Mouse (Mus musculus) liver, embryonic 14.5 days (tissue): ENCODE measurements around the gene Gm26965. TPM values are rescaled to one million over a fixed set of nuclear protein-coding genes. Genes with fewer than 3 reads are reported as not detected.

ENCODE experiments used
- ATAC-seq: fragments of 200-750 bp; cut with Nextera tagmentation; 2 replicates; pipeline ENCODE4 v1.8.0; 2017; ENCODE audit warnings: moderate number of reproducible peaks, mild to moderate bottlenecking, moderate library complexity; ENCODE audit not compliant: insufficient read depth
- DNase-seq, 3 experiments: peaks; one replicate each; pipeline ENCODE4 v3.0.0-alpha.2; 2012 to 2013; ENCODE audit warnings: low read depth in 3 of 3, low spot score in 3 of 3
- H3K27ac ChIP-seq: fragments of 300-500 bp; sonication (generic); 2 replicates; pipeline ENCODE4 v1.5.1; 2014; ENCODE audit warnings: moderate library complexity, mild to moderate bottlenecking, control low read depth, inconsistent platforms
- H3K27me3 ChIP-seq: fragments of 300-500 bp; sonication (generic); 2 replicates; pipeline ENCODE4 v1.6.1; 2014; ENCODE audit warnings: mild to moderate bottlenecking, low read length, moderate library complexity; ENCODE audit not compliant: control insufficient read depth, insufficient read depth
- H3K36me3 ChIP-seq: fragments of 300-500 bp; sonication (generic); replicated peaks from 2 replicates; pipeline ENCODE4 v1.6.1; 2014; ENCODE audit warnings: low read depth; ENCODE audit not compliant: control insufficient read depth, insufficient read depth
- H3K4me1 ChIP-seq, 2 experiments: fragments of 200-500 bp in 1 of 2; fragments of 300-500 bp in 1 of 2; sonication (generic) in 1 of 2; replicated peaks; 2 replicates each; pipeline ENCODE4 v1.6.1; 2012 to 2014; ENCODE audit warnings: antibody characterized with exemption in 1 of 2, inconsistent platforms in 1 of 2, low read length in 1 of 2; ENCODE audit not compliant: control insufficient read depth in 2 of 2, insufficient read depth in 2 of 2
- H3K4me2 ChIP-seq: fragments of 300-500 bp; sonication (generic); 2 replicates; pipeline ENCODE4 v1.6.1; 2014; ENCODE audit warnings: low read depth, mild to moderate bottlenecking, control low read depth, moderate library complexity
- H3K4me3 ChIP-seq, 2 experiments: fragments of 200-500 bp in 1 of 2; fragments of 300-500 bp in 1 of 2; sonication (generic) in 1 of 2; 2 replicates each; pipeline ENCODE4 v1.5.1; 2012 to 2014; ENCODE audit warnings: low read depth in 2 of 2, low read length in 2 of 2, mild to moderate bottlenecking in 2 of 2, control low read depth in 1 of 2, inconsistent platforms in 1 of 2, moderate library complexity in 1 of 2; ENCODE audit not compliant: insufficient read depth in 1 of 2
- H3K9ac ChIP-seq: fragments of 300-500 bp; sonication (generic); replicated peaks from 2 replicates; pipeline ENCODE4 v1.6.1; 2014; ENCODE audit warnings: mild to moderate bottlenecking, control low read depth, moderate library complexity
- H3K9me3 ChIP-seq: fragments of 300-500 bp; sonication (generic); 2 replicates; pipeline ENCODE4 v1.6.1; 2016; ENCODE audit warnings: low read length, mixed read lengths; ENCODE audit not compliant: control insufficient read depth
- CTCF ChIP-seq: IDR thresholded peaks from 2 replicates; pipeline ENCODE4 v1.5.1; 2016; ENCODE audit warnings: antibody characterized with exemption, low read depth, control low read depth
- EP300 ChIP-seq: IDR thresholded peaks from 2 replicates; pipeline ENCODE4 v1.6.1; 2016; ENCODE audit warnings: antibody characterized with exemption, low read depth
- WGBS: fragments of 180-500 bp; shearing (Covaris S2); extraction: QIAGEN DNeasy Blood & Tissue Kit; methylation state at CpG from one replicate; pipeline ENCODE4 v1.1.7; 2014; ENCODE audit not compliant: insufficient replicate concordance; 5-methylcytosine and 5-hydroxymethylcytosine counted together
- polyA plus RNA-seq, 2 experiments: library from polyadenylated mRNA; depleted of rRNA in 1 of 2; stranded (reverse) in 1 of 2; unstranded in 1 of 2; fragments of >200 nt; fragmentation: Nextera tagmentation in 1 of 2; extraction: Ambion mirVana in 1 of 2; gene quantifications; 2 replicates each; pipeline versions ENCODE4 v1.2.1 to v1.2.3; 2012 to 2014

Gene Gm26965
- not detected in 2 replicates for polyA plus RNA-seq (2012; rRNA removed)
- not detected in 2 replicates for polyA plus RNA-seq (2014; fragmentation: Nextera tagmentation; extraction: Ambion mirVana)

- Histone ChIP-seq H3K27ac (peak within 1 kb of the TSS; percentile 49), H3K27me3 (no peaks in the 10 kb centered on the region), H3K4me3 (peak within 1 kb of the TSS; percentile 94 to 97), H3K9me3 (no peaks in the 10 kb centered on the region), H3K4me1 (peaks cover 8 to 11% of the 10 kb centered on the region in 2 experiments), H3K4me2 (peak within 1 kb of the TSS; percentile 87), H3K36me3 (no peaks in the 10 kb centered on the region), H3K9ac (peak within 1 kb of the TSS; percentile 86)
- ATAC-seq, result peak; percentile 99
- DNase-seq, result peak; percentile 83 to 90 (median 86)
- no peak for TF ChIP-seq EP300
- TF ChIP-seq CTCF, result peak; percentile 31; the same call in 1 of the 2 replicates
- WGBS, result under 1% methylated on average over 27 of the region's 27 CpGs
These were observed at the start of gene Gm26965, which contains the start of gene Zfp87 for GRCm38 (mm10) chr13:67525753-67526410. Gene Gm26965 (minus strand): TSS chr13:67526151. Gene Zfp87 (minus strand): TSS chr13:67526177.

- Histone ChIP-seq H3K27ac (no peak overlapping the region), H3K9me3 (no peaks in the 10 kb centered on the region), H3K4me2 (no peak overlapping the region), H3K4me1 (no peaks in the 10 kb centered on the region), H3K36me3 (no peaks in the 10 kb centered on the region), H3K4me3 (no peak overlapping the region), H3K9ac (no peak overlapping the region), H3K27me3 (no peaks in the 10 kb centered on the region)
- 50% methylated on average over 5 of the region's 5 CpGs for WGBS
- ATAC-seq (no peak), DNase-seq (no peak)
- no peak for TF ChIP-seq EP300
- no peak for TF ChIP-seq CTCF
These were observed 46.7 kb upstream of the Gm26965 start for GRCm38 (mm10) chr13:67572591-67573189.

GRCm38 (mm10) chr13:67553730-67554129, 27.8 kb upstream of the Gm26965 start, which contains the start of gene Zfp748:
Gene Zfp748 (minus strand): TSS chr13:67553830.
- DNase-seq (no peak), ATAC-seq (no peak)
- peak within 1 kb of the TSS; percentile 86 for H3K4me2 ChIP-seq
- WGBS, result 70% methylated on average over 4 of the region's 4 CpGs
- H3K27ac ChIP-seq, result peak within 1 kb of the TSS; percentile 72
- no peaks in the 10 kb centered on the region for H3K36me3 ChIP-seq
- H3K4me3 ChIP-seq, result peak within 1 kb of the TSS; percentile 80 to 90
- H3K9me3 ChIP-seq, result no peaks in the 10 kb centered on the region
- peak within 1 kb of the TSS; percentile 93 for H3K9ac ChIP-seq
- no peak for TF ChIP-seq CTCF
- TF ChIP-seq EP300, result no peak
- peaks cover 8 to 10% of the 10 kb centered on the region in 2 experiments; a peak in 3 of 4 replicates for H3K4me1 ChIP-seq
- no peaks in the 10 kb centered on the region for H3K27me3 ChIP-seq

GRCm38 (mm10) chr13:67552505-67553346, 26.8 kb upstream of the Gm26965 start:
- Histone ChIP-seq H3K36me3 (no peaks in the 10 kb centered on the region), H3K9ac (peak overlapping the region; percentile 93), H3K4me3 (peak overlapping the region; percentile 80 to 90), H3K9me3 (no peaks in the 10 kb centered on the region), H3K27ac (peak overlapping the region; percentile 72), H3K4me2 (peak overlapping the region; percentile 86), H3K4me1 (peaks cover 8 to 10% of the 10 kb centered on the region in 2 experiments; a peak in 3 of 4 replicates), H3K27me3 (no peaks in the 10 kb centered on the region)
- TF ChIP-seq CTCF (no peak), EP300 (no peak)
- ATAC-seq, result peak; percentile 97
- under 1% methylated on average over 44 of the region's 44 CpGs for WGBS
- DNase-seq, result peak; percentile 76 to 80 (median 76)
